Mouse (Mus musculus) forebrain, postnatal 0 days (tissue): ENCODE results near the gene Cog1. TPM values are rescaled to one million over a fixed set of nuclear protein-coding genes. Genes with fewer than 3 reads are reported as not detected.

ENCODE experiments used
- ATAC-seq: fragments of 200-750 bp; cut with Nextera tagmentation; 2 replicates; pipeline ENCODE4 v1.8.0; 2017; ENCODE audit warnings: mild to moderate bottlenecking, moderate library complexity
- DNase-seq: peaks from one replicate; pipeline ENCODE4 v3.0.0-alpha.2; 2015
- H3K27ac ChIP-seq: fragments of 300-500 bp; sonication (generic); 2 replicates; pipeline ENCODE4 v1.5.1; 2014; ENCODE audit warnings: low read depth, mild to moderate bottlenecking, antibody characterized with exemption, low read length, moderate library complexity, mixed read lengths
- H3K27me3 ChIP-seq: fragments of 300-500 bp; sonication (generic); 2 replicates; pipeline ENCODE4 v1.6.1; 2014; ENCODE audit warnings: mild to moderate bottlenecking, low read length, mixed read lengths; ENCODE audit not compliant: insufficient read depth
- H3K36me3 ChIP-seq: fragments of 300-500 bp; sonication (generic); 2 replicates; pipeline ENCODE4 v1.6.1; 2014; ENCODE audit warnings: mild to moderate bottlenecking, moderate library complexity; ENCODE audit not compliant: insufficient read depth
- H3K4me1 ChIP-seq: fragments of 300-500 bp; sonication (generic); 2 replicates; pipeline ENCODE4 v1.6.1; 2014; ENCODE audit warnings: antibody characterized with exemption; ENCODE audit not compliant: insufficient read depth
- H3K4me2 ChIP-seq: fragments of 300-500 bp; sonication (generic); 2 replicates; pipeline ENCODE4 v1.6.1; 2014; ENCODE audit warnings: low read depth, mild to moderate bottlenecking, moderate library complexity
- H3K4me3 ChIP-seq: fragments of 300-500 bp; sonication (generic); 2 replicates; pipeline ENCODE4 v1.5.1; 2014; ENCODE audit warnings: low read depth, low read length, mixed read lengths
- H3K9ac ChIP-seq: fragments of 300-500 bp; sonication (generic); 2 replicates; pipeline ENCODE4 v1.6.1; 2014; ENCODE audit warnings: mild to moderate bottlenecking
- H3K9me3 ChIP-seq: fragments of 300-500 bp; sonication (generic); 2 replicates; pipeline ENCODE4 v1.6.1; 2016; ENCODE audit warnings: low read length
- CTCF ChIP-seq: sonication (generic); IDR thresholded peaks from 2 replicates; pipeline ENCODE4 v1.5.1; 2016; ENCODE audit warnings: antibody characterized with exemption, control low read depth, low read depth
- WGBS: fragments of 180-500 bp; shearing (Covaris S2); extraction: QIAGEN DNeasy Blood & Tissue Kit; methylation state at CpG from one replicate; pipeline ENCODE4 v1.1.7; 2014; 5-methylcytosine and 5-hydroxymethylcytosine counted together
- polyA plus RNA-seq: library from polyadenylated mRNA; unstranded; fragments of >200 nt; fragmentation: Nextera tagmentation; extraction: Ambion mirVana; gene quantifications from 2 replicates; pipeline ENCODE4 v1.2.1, GENCODE M21; 2015
- total RNA-seq: library from RNA; depleted of rRNA; stranded (reverse); fragments of >200 nt; gene quantifications from 2 replicates; pipeline ENCODE4 v1.2.3, GENCODE M21; 2014

The Cog1 gene
- total and polyA plus RNA-seq, 2 experiments from 2014 or later: 28.6 to 48.8 TPM

- ATAC-seq: no peak
- Histone ChIP-seq H3K27me3 (no peaks in the 10 kb centered on the region), H3K27ac (peak overlapping the region; percentile 92), H3K9ac (peak overlapping the region; percentile 87), H3K36me3 (peaks cover 10% of the 10 kb centered on the region), H3K4me3 (peak overlapping the region; percentile 88), H3K4me2 (peak overlapping the region; percentile 94), H3K4me1 (peaks cover 16% of the 10 kb centered on the region), H3K9me3 (no peaks in the 10 kb centered on the region)
- WGBS: under 1% methylated on average over 33 of the region's 38 CpGs
- TF ChIP-seq CTCF: no peak
- DNase-seq: no peak
Measured at GRCm38 (mm10) chr11:113683627-113683956, 34.6 kb downstream of the Cog1 start.

DNA sequence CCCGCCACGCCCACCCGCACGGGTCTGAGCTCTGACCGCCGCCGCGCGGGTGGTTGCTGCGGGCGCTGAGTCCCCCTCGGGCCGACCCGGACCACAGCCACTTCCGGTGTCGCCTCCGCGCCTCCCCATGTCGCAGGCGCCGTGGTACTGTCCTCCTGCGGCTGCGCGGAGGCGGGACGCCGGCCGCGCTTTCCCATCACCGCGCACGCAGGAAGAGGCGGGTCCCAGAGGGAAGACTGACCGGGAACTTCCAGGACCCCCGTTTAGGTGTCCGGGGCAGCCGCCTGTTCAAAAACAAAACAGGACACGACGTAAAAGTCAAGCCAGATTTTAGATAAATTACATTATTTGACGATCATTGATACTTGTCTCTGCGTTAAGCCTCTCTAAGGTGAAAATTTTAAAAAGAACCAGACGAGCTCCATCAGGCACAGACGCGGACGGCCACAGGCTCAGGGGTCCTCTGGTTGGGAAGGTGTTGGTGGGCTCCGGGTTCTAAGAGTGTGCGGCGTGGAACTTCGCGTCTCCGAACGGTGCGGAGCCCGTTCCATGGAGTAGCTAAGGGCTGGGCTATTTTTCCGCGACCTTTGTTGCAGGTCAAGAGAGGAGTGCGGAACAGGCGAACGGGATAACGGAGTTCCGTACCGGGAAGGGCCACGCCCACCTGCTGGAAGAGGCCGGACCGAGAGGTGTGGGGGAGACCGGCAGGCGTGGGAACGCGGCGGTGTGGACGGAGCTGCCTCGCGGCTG, 35.2 kb downstream of the Cog1 start, which contains the start of the genes Fam104a and D11Wsu47e:
Fam104a (minus strand) TSS at position 199 of the 750 bp plus-strand sequence.
D11Wsu47e (plus strand) TSS at position 456 of the 750 bp plus-strand sequence.
- TF ChIP-seq CTCF: no peak

GRCm38 (mm10) chr11:113684707-113685426, 35.9 kb downstream of the Cog1 start:
- ATAC-seq (no peak), DNase-seq (no peak)
- Histone ChIP-seq H3K9ac (peak overlapping the region; percentile 87), H3K36me3 (peaks cover 23% of the 10 kb centered on the region), H3K4me2 (peak overlapping the region; percentile 94), H3K27ac (peak overlapping the region; percentile 92), H3K27me3 (no peaks in the 10 kb centered on the region), H3K4me3 (peak overlapping the region; percentile 88), H3K9me3 (no peaks in the 10 kb centered on the region), H3K4me1 (peaks cover 16% of the 10 kb centered on the region)
- 42% methylated on average over 25 of the region's 25 CpGs for WGBS
- TF ChIP-seq CTCF: no peak

More for the DNA sequence above, 35.2 kb downstream of the Cog1 start, which contains the start of the genes Fam104a and D11Wsu47e:
- Histone ChIP-seq H3K9ac (peak within 1 kb of the TSS; percentile 87), H3K4me1 (peaks cover 16% of the 10 kb centered on the region), H3K36me3 (peaks cover 16% of the 10 kb centered on the region), H3K27me3 (no peaks in the 10 kb centered on the region), H3K9me3 (no peaks in the 10 kb centered on the region), H3K27ac (peak within 1 kb of the TSS; percentile 92), H3K4me2 (peak within 1 kb of the TSS; percentile 94), H3K4me3 (peak within 1 kb of the TSS; percentile 88)
- DNase-seq (peak; percentile 98), ATAC-seq (peak; percentile 98)
- 2% methylated on average over 73 of the region's 73 CpGs for WGBS

DNA sequence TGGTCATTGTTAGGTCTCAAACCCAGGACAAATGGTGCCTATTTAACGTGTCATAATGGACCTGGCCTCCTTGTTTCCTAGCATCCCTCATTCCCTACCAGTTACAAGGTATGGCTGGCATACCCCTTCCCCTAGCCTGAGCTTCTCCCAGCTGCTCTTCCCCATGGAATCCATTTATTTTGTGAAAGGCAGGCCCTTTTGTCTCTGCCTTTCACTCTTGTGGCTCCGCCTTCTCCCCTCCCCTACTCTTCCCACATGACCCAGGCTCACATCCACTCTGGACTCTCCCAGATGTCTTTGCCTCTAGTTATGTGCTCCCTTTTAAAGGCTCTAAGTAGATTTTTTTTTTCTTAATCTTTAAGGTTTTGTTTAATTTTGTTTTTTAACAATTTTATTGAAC, 38.1 kb downstream of the Cog1 start:
- H3K4me3 ChIP-seq: no peak overlapping the region
- DNase-seq (no peak), ATAC-seq (no peak)
- H3K27me3 ChIP-seq: no peaks in the 10 kb centered on the region
- no peak overlapping the region for H3K27ac ChIP-seq
- peaks cover 16% of the 10 kb centered on the region for H3K4me1 ChIP-seq
- no peaks in the 10 kb centered on the region for H3K9me3 ChIP-seq
- H3K9ac ChIP-seq: peak overlapping the region; percentile 14; the same call in 1 of the 2 replicates
- 41% methylated on average over 2 of the region's 2 CpGs for WGBS
- TF ChIP-seq CTCF: no peak
- peaks cover 41% of the 10 kb centered on the region for H3K36me3 ChIP-seq
- no peak overlapping the region for H3K4me2 ChIP-seq

DNA sequence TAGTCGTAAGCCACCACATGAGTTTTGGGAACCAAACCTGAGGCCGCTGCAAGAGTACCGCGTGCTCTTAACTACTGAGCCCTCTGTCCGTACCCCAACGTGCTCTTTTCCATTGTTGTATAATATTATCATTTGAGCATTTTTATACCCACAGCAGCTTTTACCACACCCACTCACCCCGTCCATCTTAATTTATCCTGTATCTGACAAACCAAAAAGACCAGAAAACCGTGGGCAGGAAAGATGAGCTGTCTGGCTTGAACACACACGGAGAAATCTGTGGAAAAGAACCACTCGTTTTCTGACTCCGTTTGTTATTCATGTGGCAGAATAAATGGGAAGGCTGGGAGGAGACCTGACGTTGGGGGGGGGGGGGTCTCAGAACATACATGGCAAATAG, 41.5 kb downstream of the Cog1 start:
- Histone ChIP-seq H3K27me3 (no peaks in the 10 kb centered on the region), H3K9ac (no peak overlapping the region), H3K4me1 (peaks cover 3% of the 10 kb centered on the region; the same call in 1 of the 2 replicates), H3K4me2 (no peak overlapping the region), H3K9me3 (no peaks in the 10 kb centered on the region), H3K27ac (no peak overlapping the region), H3K36me3 (peaks cover 67% of the 10 kb centered on the region), H3K4me3 (no peak overlapping the region)
- WGBS: 91% methylated on average over 12 of the region's 12 CpGs
- no peak for ATAC-seq
- DNase-seq: no peak
- no peak for TF ChIP-seq CTCF

- no peak overlapping the region for H3K4me2 ChIP-seq
- H3K4me3 ChIP-seq: no peak overlapping the region
- no peak for TF ChIP-seq CTCF
- H3K36me3 ChIP-seq: peaks cover 75% of the 10 kb centered on the region
- H3K27me3 ChIP-seq: no peaks in the 10 kb centered on the region
- no peak overlapping the region for H3K27ac ChIP-seq
- DNase-seq: no peak
- no peaks in the 10 kb centered on the region for H3K9me3 ChIP-seq
- no peak for ATAC-seq
- H3K4me1 ChIP-seq: peaks cover 3% of the 10 kb centered on the region; the same call in 1 of the 2 replicates
- 91% methylated on average over 5 of the region's 5 CpGs for WGBS
- no peak overlapping the region for H3K9ac ChIP-seq
Measured at GRCm38 (mm10) chr11:113691318-113691717, 42.3 kb downstream of the Cog1 start.

DNA sequence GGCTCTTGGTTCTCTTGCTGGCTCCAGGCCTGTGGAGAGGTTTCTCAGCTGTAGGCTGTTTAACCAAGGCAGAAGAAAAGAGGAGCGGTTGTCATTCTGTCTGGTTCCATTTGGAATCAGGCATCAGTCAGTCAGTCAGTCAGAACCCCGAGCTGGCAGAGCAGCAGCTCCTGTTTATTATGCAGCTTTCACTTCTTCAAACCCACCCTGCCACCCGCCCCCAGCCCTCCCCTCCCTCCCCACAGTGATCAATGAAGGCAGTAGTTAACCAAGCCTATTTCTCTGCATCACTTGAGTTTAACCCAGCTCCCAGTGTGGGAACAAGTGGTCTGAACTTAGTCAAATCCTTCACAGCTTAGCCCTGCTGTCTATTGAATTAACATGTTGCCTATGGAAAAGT, 42.9 kb downstream of the Cog1 start:
- Histone ChIP-seq H3K4me1 (no peaks in the 10 kb centered on the region), H3K4me3 (no peak overlapping the region), H3K9ac (no peak overlapping the region), H3K9me3 (no peaks in the 10 kb centered on the region), H3K36me3 (peaks cover 75% of the 10 kb centered on the region), H3K27me3 (no peaks in the 10 kb centered on the region), H3K4me2 (no peak overlapping the region), H3K27ac (no peak overlapping the region)
- 63% methylated on average over 3 of the region's 3 CpGs for WGBS
- DNase-seq: no peak
- no peak for TF ChIP-seq CTCF
- no peak for ATAC-seq
